Mouse (Mus musculus): Measurements from ENCODE around the gene Nsmce4a.

- TF ChIP-seq EP300 (IDR thresholded peaks at IDR 0.05; ENCODE audit: low read depth in 1 of 2, low read length in 2 of 2) (peak; percentile 54 to 73), ETS1 (IDR thresholded peaks at IDR 0.05; ENCODE audit: low read depth, low read length) (0 out of 2 replicates have a peak, but pooled peaks have one; percentile 46)
These were observed 27.0 kb downstream of the Nsmce4a start for GRCm38 (mm10) chr7:130545893-130546292.

Data from MEL (cell line).